Mouse (Mus musculus) adrenal gland, postnatal 10 days (tissue): ENCODE data around the gene Patz1. TPM values are rescaled to one million over a fixed set of nuclear protein-coding genes. Genes with fewer than 3 reads are reported as not detected.
A peak's percentile ranks its signal among the peaks of the same experiment; 100 is the strongest.

Source experiments
- DNase-seq: peaks from one replicate; pipeline ENCODE4 v3.0.0; 2021; ENCODE audit warnings: mixed read lengths
- total RNA-seq, 2 experiments: library from RNA; stranded (reverse); gene quantifications; 2 replicates each; pipeline ENCODE4 v1.2.3; 2021

Patz1 gene
- total RNA-seq, 2 experiments from 2014 or later: 31.2 to 38.5 TPM

GRCm38 (mm10) chr11:3330566-3330965, 41.9 kb downstream of the Patz1 start:
- peak; percentile 89 for DNase-seq

GRCm38 (mm10) chr11:3330991-3331750, 42.5 kb downstream of the Patz1 start:
- no peak for DNase-seq

- peak; percentile 94 for DNase-seq
Observed at GRCm38 (mm10) chr11:3331756-3332642, 43.3 kb downstream of the Patz1 start.

- DNase-seq: no peak
Observed at GRCm38 (mm10) chr11:3333111-3333695, 44.5 kb downstream of the Patz1 start.

GRCm38 (mm10) chr11:3334141-3334710, 45.6 kb downstream of the Patz1 start:
- DNase-seq: peak; percentile 61

- DNase-seq: no peak
Observed at GRCm38 (mm10) chr11:3334711-3335316, 46.1 kb downstream of the Patz1 start.

- peak; percentile 74 for DNase-seq
Observed at GRCm38 (mm10) chr11:3335651-3336216, 47.1 kb downstream of the Patz1 start.

- DNase-seq: no peak
Observed at GRCm38 (mm10) chr11:3336602-3337001, 47.9 kb downstream of the Patz1 start.

GRCm38 (mm10) chr11:3337173-3337955, 48.7 kb downstream of the Patz1 start:
- DNase-seq: peak; percentile 59

GRCm38 (mm10) chr11:3337961-3338360, 49.3 kb downstream of the Patz1 start:
- no peak for DNase-seq

- no peak for DNase-seq
Observed at GRCm38 (mm10) chr11:3341476-3341875, 52.8 kb downstream of the Patz1 start.

- DNase-seq: no peak
Observed at GRCm38 (mm10) chr11:3344916-3345315, 56.2 kb downstream of the Patz1 start.

- DNase-seq: no peak
Observed at GRCm38 (mm10) chr11:3346351-3346750, 57.7 kb downstream of the Patz1 start.

GRCm38 (mm10) chr11:3347091-3347834, 58.6 kb downstream of the Patz1 start:
- DNase-seq: peak; percentile 94

GRCm38 (mm10) chr11:3347835-3348195, 59.1 kb downstream of the Patz1 start:
- DNase-seq: no peak

GRCm38 (mm10) chr11:3348576-3349342, 60.1 kb downstream of the Patz1 start:
- no peak for DNase-seq

GRCm38 (mm10) chr11:3349343-3349695, 60.6 kb downstream of the Patz1 start:
- no peak for DNase-seq

- DNase-seq: no peak
Observed at GRCm38 (mm10) chr11:3352131-3352530, 63.5 kb downstream of the Patz1 start.

- no peak for DNase-seq
Observed at GRCm38 (mm10) chr11:3352990-3353585, 64.4 kb downstream of the Patz1 start.
